Mouse (Mus musculus): ENCODE results near the gene Llgl2.
"Not testable (repeated sequence)": the region's sequence is repeated elsewhere in the genome, so short reads cannot be mapped to it uniquely, and the experiment has no call there.

GRCm38 (mm10) chr11:115857146-115857545 is 33.3 kb downstream of the Llgl2 start:
- TF ChIP-seq GATA1 (IDR thresholded peaks at IDR 0.05; ENCODE audit: borderline replicate concordance, low read length); CTCF (IDR thresholded peaks at IDR 0.05; ENCODE audit: low read depth, low read length); POLR2AphosphoS5 (IDR thresholded peaks at IDR 0.05; ENCODE audit: insufficient replicate concordance, low read depth, low read length): not testable (repeated sequence)

All from G1E (cell line).